Mouse (Mus musculus) stomach, postnatal 0 days (tissue): Measurements from ENCODE around the gene Zfp426.

ENCODE experiments used
- CTCF ChIP-seq: IDR thresholded peaks from 2 replicates; pipeline ENCODE4 v1.5.1; 2016; ENCODE audit warnings: antibody characterized with exemption, low read depth, mild to moderate bottlenecking, moderate library complexity
- EP300 ChIP-seq: optimal IDR thresholded peaks from 2 replicates; pipeline ENCODE3; 2016; ENCODE audit warnings: antibody characterized with exemption

DNA sequence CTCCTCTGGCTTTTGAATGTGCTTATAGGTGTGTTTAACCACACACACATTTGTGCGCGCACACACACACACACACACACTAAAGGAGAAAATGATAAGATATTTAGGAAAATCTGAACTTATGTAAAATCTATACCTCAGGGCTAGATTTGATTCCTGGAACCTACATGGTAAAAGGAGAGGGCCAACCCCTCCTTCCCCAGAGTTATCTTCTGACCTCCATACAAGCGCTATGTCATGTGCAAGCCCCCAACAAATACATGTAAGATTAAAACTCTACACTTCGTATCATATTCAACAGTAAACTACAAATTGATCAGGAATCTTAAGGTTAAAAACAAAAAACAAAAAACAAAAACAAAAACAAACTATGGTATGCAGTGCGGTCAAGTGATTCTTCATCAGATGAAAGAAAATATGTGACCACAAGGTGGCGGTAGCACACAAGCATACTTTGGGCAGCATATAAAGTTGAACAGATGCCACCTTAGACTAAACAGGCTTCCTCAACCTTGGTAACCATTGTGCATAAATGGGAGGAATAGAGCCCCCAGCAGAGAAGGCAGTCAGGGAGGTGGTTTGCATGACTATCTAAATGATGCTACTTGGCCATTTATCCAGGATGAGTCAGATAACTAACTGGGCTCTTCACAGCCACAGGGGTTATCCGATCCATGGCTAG lies 25.6 kb downstream of the Zfp426 start:
- peak; percentile 92 for TF ChIP-seq CTCF
- no peak for TF ChIP-seq EP300
